Mouse (Mus musculus): ENCODE data around the gene Zbtb14. TPM values are rescaled to one million over a fixed set of nuclear protein-coding genes. Genes with fewer than 3 reads are reported as not detected.

Zbtb14 gene
- 10 to 100 TPM; 22.2 to 25.2 TPM for total RNA-seq (2021)
- long read RNA-seq, experiment 1, full-length matches to known transcripts = 65 of 69 reads
- long read RNA-seq, experiment 1, partial matches to known transcripts = 4 of 69 reads
- long read RNA-seq, experiment 1, other reads (novel, unspliced or antisense) = 0 of 69 reads
- long read RNA-seq, experiment 2, full-length matches to known transcripts = 35 of 42 reads
- long read RNA-seq, experiment 2, partial matches to known transcripts = 6 of 42 reads
- long read RNA-seq, experiment 2, other reads (novel, unspliced or antisense) = 1 of 42 reads

GRCm38 (mm10) chr17:69382511-69383100 lies at the start of gene Zbtb14:
TSS of gene Zbtb14 (plus strand) at chr17:69383050.
- peak; percentile 21 for TF ChIP-seq CTCF (IDR thresholded peaks at IDR 0.05)
- DNase-seq (ENCODE audit: extremely low spot score in 1 of 2, low spot score in 2 of 2) = peak; percentile 86 to 88
- intact Hi-C loops (cut with DNase I) = loop anchor here (2.0 to 5.0 kb wide), 2 partner anchors 34 to 225 kb away; no protein-coding TSS in a partner anchor
- peak within 1 kb of the TSS; percentile 95 for H3K4me3 ChIP-seq
- H3K27ac ChIP-seq = peak within 1 kb of the TSS; percentile 100

- no peak for DNase-seq (ENCODE audit: extremely low spot score in 1 of 2, low spot score in 2 of 2)
- intact Hi-C loops (cut with DNase I) = loop anchor here (10.0 kb wide), 1 partner anchor 461 kb away; no protein-coding TSS in a partner anchor
- TF ChIP-seq CTCF (IDR thresholded peaks at IDR 0.05) = no peak
Measured at GRCm38 (mm10) chr17:69346056-69346455, 36.8 kb upstream of the Zbtb14 start.

GRCm38 (mm10) chr17:69349014-69349531 lies 33.8 kb upstream of the Zbtb14 start:
- no peak overlapping the region for H3K27ac ChIP-seq
- intact Hi-C loops (cut with DNase I) = loop anchor here (10.0 kb wide), 1 partner anchor 464 kb away; no protein-coding TSS in a partner anchor
- peak in 1 of 2 experiments; percentile 38 for DNase-seq (ENCODE audit: extremely low spot score in 1 of 2, low spot score in 2 of 2)
- H3K4me3 ChIP-seq = peak overlapping the region; percentile 24
- peak; percentile 72 for TF ChIP-seq CTCF (IDR thresholded peaks at IDR 0.05)

More at GRCm38 (mm10) chr17:69346056-69346455, 36.8 kb upstream of the Zbtb14 start:
- H3K4me3 ChIP-seq = no peak overlapping the region
- no peak overlapping the region for H3K27ac ChIP-seq

- Histone ChIP-seq H3K27ac (no peak overlapping the region), H3K4me3 (no peak overlapping the region)
- no peak for DNase-seq (ENCODE audit: extremely low spot score in 1 of 2, low spot score in 2 of 2)
- intact Hi-C loops (cut with DNase I) = no loop called here
- TF ChIP-seq CTCF (IDR thresholded peaks at IDR 0.05) = peak; percentile 33
Measured at GRCm38 (mm10) chr17:69365049-69365448, 17.8 kb upstream of the Zbtb14 start.

GRCm38 (mm10) chr17:69380838-69381237 lies 2.0 kb upstream of the Zbtb14 start:
- intact Hi-C loops (cut with DNase I) = loop anchor here (5.0 kb wide), 1 partner anchor 224 kb away; no protein-coding TSS in a partner anchor
- no peak for DNase-seq (ENCODE audit: extremely low spot score in 1 of 2, low spot score in 2 of 2)
- H3K4me3 ChIP-seq = no peak overlapping the region
- no peak overlapping the region for H3K27ac ChIP-seq
- no peak for TF ChIP-seq CTCF (IDR thresholded peaks at IDR 0.05)

DNA sequence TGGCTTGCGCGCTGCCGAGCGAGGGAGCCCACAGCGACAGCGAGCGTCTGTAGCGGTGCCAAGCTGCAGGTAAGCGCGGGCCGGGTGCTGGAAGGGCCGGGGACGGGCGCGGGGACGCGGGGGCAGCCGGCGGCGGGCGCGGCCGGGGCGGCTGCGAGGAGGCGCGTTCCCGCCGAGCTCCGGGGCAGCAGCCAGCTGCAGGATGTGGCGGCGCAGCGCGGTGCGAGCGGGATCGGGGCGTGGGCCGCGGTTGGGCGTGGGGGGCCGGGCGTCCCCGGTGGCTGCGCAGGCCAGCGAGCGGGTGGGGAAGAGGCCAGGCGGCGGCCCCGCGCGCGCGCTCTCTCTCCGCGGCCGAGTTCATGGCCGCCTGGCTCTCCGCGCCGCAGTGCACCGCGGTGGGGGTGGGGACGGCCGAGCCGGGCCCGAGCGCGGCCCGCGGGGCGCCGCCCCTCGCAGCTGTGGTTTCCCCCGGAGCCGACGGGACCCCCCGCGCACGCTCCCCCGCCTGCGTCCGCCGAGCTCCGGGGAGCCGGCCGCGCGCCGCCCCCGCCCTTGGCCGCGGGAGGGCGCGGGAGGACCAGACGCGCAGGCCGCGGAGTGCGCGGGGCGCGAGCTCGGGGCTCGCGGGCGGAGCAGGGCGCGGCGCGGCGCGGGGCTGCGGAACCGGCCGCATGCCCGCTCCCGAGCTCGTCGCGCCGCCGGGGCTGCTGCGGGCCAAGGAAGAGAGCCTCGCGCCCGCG lies 521 bp downstream of the Zbtb14 start:
- no peak; the same call in 1 of the 2 replicates for TF ChIP-seq CTCF (IDR thresholded peaks at IDR 0.05)
- H3K4me3 ChIP-seq = peak overlapping the region; percentile 95
- DNase-seq (ENCODE audit: extremely low spot score in 1 of 2, low spot score in 2 of 2) = peak; percentile 76 to 79
- intact Hi-C loops (cut with DNase I) = loop anchor here (2.0 to 5.0 kb wide), 2 partner anchors 33 to 226 kb away; no protein-coding TSS in a partner anchor
- H3K27ac ChIP-seq = peak overlapping the region; percentile 100

- Histone ChIP-seq H3K4me3 (peak overlapping the region; percentile 95), H3K27ac (peak overlapping the region; percentile 100)
- intact Hi-C loops (cut with DNase I) = loop anchor here (2.0 to 5.0 kb wide), 2 partner anchors 33 to 227 kb away; no protein-coding TSS in a partner anchor
- no peak for TF ChIP-seq CTCF (IDR thresholded peaks at IDR 0.05)
- peak; percentile 72 to 75 for DNase-seq (ENCODE audit: extremely low spot score in 1 of 2, low spot score in 2 of 2)
Measured at GRCm38 (mm10) chr17:69383941-69384665, 1.3 kb downstream of the Zbtb14 start.

DNA sequence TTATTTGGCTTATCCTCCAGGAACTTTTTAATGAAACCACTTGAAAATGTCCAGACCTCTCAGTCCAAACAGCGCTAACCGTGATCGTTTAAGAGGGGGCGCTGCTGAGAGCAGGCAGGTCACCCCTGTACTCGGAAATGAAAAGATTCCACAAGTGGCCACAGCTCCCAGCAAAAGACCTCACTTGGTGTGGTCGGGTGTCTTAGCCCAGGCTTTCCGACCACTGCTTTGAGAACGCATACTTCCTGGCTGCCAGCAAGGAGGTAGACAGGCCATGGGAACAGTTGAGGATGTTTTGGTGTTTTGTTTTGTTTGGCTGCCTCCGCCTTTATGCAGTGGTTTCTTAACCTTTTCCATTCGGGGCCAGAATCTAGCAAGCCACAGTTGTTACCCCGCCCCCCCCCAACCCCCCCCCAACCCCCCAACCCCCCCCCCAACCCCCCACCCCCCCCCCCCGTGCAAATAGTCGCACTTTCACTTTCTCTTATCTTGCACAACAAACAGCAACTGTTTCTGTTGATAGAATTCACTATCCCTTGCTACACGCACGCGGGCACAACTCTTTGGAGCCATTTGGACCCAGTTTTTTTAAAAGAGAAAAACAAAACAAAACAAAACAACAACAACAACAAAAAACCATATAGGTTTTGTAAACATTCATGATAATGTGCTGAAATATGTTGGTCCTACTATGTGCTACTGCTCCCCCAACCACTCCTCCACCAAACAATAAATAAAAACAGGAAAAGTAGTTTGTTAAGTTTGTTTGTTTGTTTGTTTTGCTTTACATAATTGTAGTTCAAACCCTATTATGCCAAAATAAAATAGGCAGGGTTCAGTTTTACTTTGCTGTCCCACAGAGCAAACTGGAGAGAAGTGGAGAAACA lies 13.5 kb downstream of the Zbtb14 start:
- Histone ChIP-seq H3K4me3 (no peak overlapping the region), H3K27ac (no peak overlapping the region)
- intact Hi-C loops (cut with DNase I) = no loop called here
- TF ChIP-seq CTCF (IDR thresholded peaks at IDR 0.05) = peak; percentile 19
- no peak for DNase-seq (ENCODE audit: extremely low spot score in 1 of 2, low spot score in 2 of 2)

DNA sequence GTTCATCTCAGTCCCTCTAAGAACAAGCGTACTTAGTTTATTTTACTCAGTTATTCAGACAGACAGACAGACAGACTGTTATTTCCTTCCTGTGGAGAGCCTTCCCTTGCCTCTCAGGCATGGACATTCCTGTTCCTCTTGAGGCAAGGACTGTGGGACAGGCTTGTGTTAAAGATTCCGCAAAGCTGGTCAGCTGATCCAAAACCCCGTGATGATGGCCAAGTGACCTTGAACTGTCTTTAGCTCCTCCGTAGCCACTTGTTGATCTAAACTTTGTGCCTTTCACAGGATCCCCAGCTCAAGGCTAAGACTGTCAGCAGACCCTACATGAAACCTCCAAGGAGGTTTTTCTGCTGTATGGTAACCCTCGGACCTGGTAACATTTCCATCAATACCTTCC lies 14.3 kb downstream of the Zbtb14 start:
- no peak for DNase-seq (ENCODE audit: extremely low spot score in 1 of 2, low spot score in 2 of 2)
- TF ChIP-seq CTCF (IDR thresholded peaks at IDR 0.05) = no peak
- intact Hi-C loops (cut with DNase I) = no loop called here
- Histone ChIP-seq H3K27ac (no peak overlapping the region), H3K4me3 (no peak overlapping the region)

- Histone ChIP-seq H3K4me3 (no peak overlapping the region), H3K27ac (no peak overlapping the region)
- no peak for TF ChIP-seq CTCF (IDR thresholded peaks at IDR 0.05)
- DNase-seq (ENCODE audit: extremely low spot score in 1 of 2, low spot score in 2 of 2) = no peak
- intact Hi-C loops (cut with DNase I) = no loop called here
Measured at GRCm38 (mm10) chr17:69398092-69398491, 15.2 kb downstream of the Zbtb14 start.

Data from left cerebral cortex, adult 2 months (tissue).